Mouse (Mus musculus) liver, postnatal 0 days (tissue): ENCODE measurements around the gene Pld4.

Experiments used
- CTCF ChIP-seq: sonication (generic); IDR thresholded peaks from 2 replicates; pipeline ENCODE4 v1.5.1; 2016; ENCODE audit warnings: antibody characterized with exemption, low read depth
- EP300 ChIP-seq: IDR thresholded peaks from 2 replicates; pipeline ENCODE4 v1.6.1; 2016; ENCODE audit warnings: antibody characterized with exemption, low read depth, mild to moderate bottlenecking

DNA sequence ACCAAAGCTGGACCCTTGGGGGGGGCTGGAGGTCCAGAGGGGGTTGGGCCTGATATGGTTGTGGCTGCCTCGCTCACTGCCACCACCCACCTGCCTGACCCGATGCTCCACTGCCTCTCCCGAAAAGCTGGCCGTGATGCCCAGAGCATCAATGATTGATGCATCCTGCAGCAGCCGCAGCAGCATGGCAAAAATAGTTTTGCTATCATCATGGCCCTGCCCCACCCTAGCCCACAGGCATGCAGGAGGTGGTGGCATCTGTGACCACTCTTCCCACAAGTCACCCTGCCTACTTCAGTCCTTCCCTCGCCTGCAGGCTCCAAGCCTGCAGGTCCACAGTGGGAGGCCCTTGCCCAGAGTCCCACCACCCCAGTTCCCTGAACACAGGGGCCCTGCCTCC lies 45.6 kb downstream of the Pld4 start:
- TF ChIP-seq CTCF (no peak), EP300 (no peak)
